Mouse (Mus musculus) embryonic fibroblast, embryonic 13.5 days (primary cell): ENCODE results near the gene Ccrl2.

Experiments
- CTCF ChIP-seq: IDR thresholded peaks from 2 replicates; pipeline ENCODE4 v1.5.1; 2011; ENCODE audit warnings: mild to moderate bottlenecking, control low read depth, low read length, moderate library complexity, borderline replicate concordance; ENCODE audit not compliant: insufficient read depth
- POLR2A ChIP-seq: IDR thresholded peaks from 2 replicates; pipeline ENCODE4 v1.6.1; 2011; ENCODE audit warnings: low read depth, mild to moderate bottlenecking, control low read depth, low read length, moderate library complexity

DNA sequence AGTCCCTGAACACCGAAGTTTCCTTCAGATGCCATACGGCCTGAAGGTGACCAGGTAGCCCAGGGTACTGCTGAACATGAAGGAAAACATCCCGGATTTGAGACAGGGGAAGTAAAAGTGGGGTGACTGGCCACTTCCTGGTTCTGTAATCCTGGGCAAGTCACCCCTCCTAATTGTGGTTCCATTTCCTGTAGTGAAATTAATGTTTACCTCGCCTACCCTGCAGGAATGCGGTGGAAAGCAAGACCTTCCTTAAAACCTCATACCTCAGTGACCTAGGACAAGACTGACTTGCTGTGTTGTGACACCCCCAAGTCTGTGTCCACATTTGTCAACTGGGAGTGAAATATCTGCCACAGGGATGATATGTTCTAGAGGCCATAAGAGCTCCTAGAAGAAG is 37.3 kb upstream of the Ccrl2 start:
- TF ChIP-seq POLR2A (no peak), CTCF (no peak)
